Mouse (Mus musculus) lung, embryonic 15.5 days (tissue): Measurements from ENCODE around the gene Gm38100. TPM values are rescaled to one million over a fixed set of nuclear protein-coding genes. Genes with fewer than 3 reads are reported as not detected.

Experiments used
- ATAC-seq: fragments of 200-750 bp; cut with Nextera tagmentation; 2 replicates; pipeline ENCODE4 v1.8.0; 2017; ENCODE audit warnings: moderate number of reproducible peaks, borderline replicate concordance; ENCODE audit not compliant: low FRiP score, low TSS enrichment; ENCODE audit errors: extremely low read depth
- H3K27ac ChIP-seq: fragments of 300-500 bp; sonication (generic); 2 replicates; pipeline ENCODE4 v1.5.1; 2015; ENCODE audit warnings: moderate library complexity, mild to moderate bottlenecking, inconsistent platforms
- H3K27me3 ChIP-seq: fragments of 300-500 bp; sonication (generic); 2 replicates; pipeline ENCODE4 v1.6.1; 2015; ENCODE audit warnings: inconsistent platforms
- H3K36me3 ChIP-seq: fragments of 300-500 bp; sonication (generic); 2 replicates; pipeline ENCODE4 v1.6.1; 2015; ENCODE audit warnings: inconsistent platforms
- H3K4me1 ChIP-seq: fragments of 300-500 bp; sonication (generic); 2 replicates; pipeline ENCODE4 v1.6.1; 2015; ENCODE audit warnings: inconsistent platforms
- H3K4me2 ChIP-seq: fragments of 300-500 bp; sonication (generic); 2 replicates; pipeline ENCODE4 v1.6.1; 2015; ENCODE audit warnings: inconsistent platforms, mild to moderate bottlenecking, moderate library complexity
- H3K4me3 ChIP-seq: fragments of 300-500 bp; sonication (generic); 2 replicates; pipeline ENCODE4 v1.5.1; 2015; ENCODE audit warnings: mild to moderate bottlenecking, inconsistent platforms
- H3K9ac ChIP-seq: fragments of 300-500 bp; sonication (generic); 2 replicates; pipeline ENCODE4 v1.6.1; 2015; ENCODE audit warnings: inconsistent platforms
- H3K9me3 ChIP-seq: fragments of 300-500 bp; sonication (generic); 2 replicates; pipeline ENCODE4 v1.6.1; 2016; ENCODE audit warnings: inconsistent platforms
- WGBS: fragments of 180-500 bp; shearing (Covaris S2); methylation state at CpG from one replicate; pipeline ENCODE4 v1.1.7; 2015; 5-methylcytosine and 5-hydroxymethylcytosine counted together
- polyA plus RNA-seq: library from polyadenylated mRNA; unstranded; fragments of >200 nt; fragmentation: Nextera tagmentation; extraction: Ambion mirVana; gene quantifications from 2 replicates; pipeline ENCODE4 v1.2.1, GENCODE M21; 2015

Gene Gm38100
- 0.11 TPM in 1 of 2 replicates, not detected in the other for polyA plus RNA-seq

DNA sequence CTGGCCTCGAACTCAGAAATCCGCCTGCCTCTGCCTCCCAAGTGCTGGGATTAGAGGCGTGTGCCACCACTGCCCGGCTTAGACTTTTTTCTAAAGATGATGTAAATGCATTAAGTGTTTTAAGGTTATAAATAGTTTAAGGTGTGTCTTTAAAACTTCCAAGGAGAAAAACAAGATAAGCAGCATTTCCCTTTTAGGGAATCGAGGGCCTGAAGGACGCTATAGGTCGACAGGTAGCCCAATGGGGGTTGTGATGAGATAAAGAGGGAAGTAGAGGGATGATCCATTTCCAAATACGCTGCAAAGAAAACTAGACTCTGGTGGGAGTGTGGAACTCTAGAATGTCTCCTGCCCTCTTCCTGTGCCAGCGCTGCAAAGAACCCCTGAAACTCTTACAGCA is at the start of gene Gm38100:
TSS of gene Gm38100 (plus strand) at position 301 of the 400 bp plus-strand sequence.
- no peak for ATAC-seq

GRCm38 (mm10) chr1:175870716-175871115 is 49.4 kb upstream of the Gm38100 start:
- WGBS: 78% methylated on average over 3 of the region's 3 CpGs
- Histone ChIP-seq H3K27me3 (no peaks in the 10 kb centered on the region), H3K27ac (no peak overlapping the region), H3K36me3 (no peaks in the 10 kb centered on the region), H3K4me3 (no peak overlapping the region), H3K9ac (no peak overlapping the region), H3K4me2 (no peak overlapping the region), H3K4me1 (no peaks in the 10 kb centered on the region), H3K9me3 (no peaks in the 10 kb centered on the region)
- no peak for ATAC-seq

More for the DNA sequence above, at the start of gene Gm38100:
- WGBS: 84% methylated on average over 9 of the region's 9 CpGs
- H3K4me2 ChIP-seq: no peak within 1 kb of the TSS
- H3K36me3 ChIP-seq: no peaks in the 10 kb centered on the region
- no peaks in the 10 kb centered on the region for H3K4me1 ChIP-seq
- no peak within 1 kb of the TSS for H3K4me3 ChIP-seq
- H3K9me3 ChIP-seq: no peaks in the 10 kb centered on the region
- no peak within 1 kb of the TSS for H3K9ac ChIP-seq
- no peaks in the 10 kb centered on the region for H3K27me3 ChIP-seq
- H3K27ac ChIP-seq: no peak within 1 kb of the TSS

DNA sequence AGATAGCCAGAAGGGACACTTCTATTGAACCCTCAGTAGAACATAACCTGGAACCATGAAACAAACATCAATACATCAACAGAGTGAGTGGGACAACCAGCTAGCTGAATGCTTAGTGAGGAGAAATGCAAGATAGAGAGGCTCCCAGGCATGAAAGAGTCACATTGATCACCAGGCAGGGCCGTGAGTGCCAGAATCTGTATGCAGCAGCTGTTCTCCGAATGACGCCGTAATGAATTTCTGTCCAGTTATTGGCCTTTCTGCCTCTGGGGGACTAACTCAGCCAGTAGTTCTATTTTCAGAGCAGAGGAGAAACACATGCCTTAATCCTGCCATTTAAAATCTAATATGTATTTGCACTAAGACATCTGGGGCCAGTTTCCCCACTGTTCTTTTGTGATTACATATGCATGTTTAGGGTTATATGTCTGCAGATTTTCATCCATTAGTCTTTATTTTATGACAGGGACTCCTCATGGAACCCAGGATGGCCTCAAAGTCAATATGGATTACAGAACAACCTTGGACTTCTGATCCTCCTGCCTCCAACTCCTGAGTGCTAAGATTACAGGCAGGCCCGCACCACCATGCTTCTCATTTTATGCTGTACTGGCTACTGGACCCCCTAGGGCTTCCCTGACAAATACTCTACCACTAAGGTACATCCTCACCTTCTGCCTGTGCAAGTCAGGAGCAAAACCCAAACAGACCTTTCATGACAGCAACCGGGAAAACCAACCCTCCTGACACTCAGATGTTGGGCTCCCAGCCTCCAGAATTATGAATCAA is 47.9 kb upstream of the Gm38100 start:
- no peaks in the 10 kb centered on the region for H3K27me3 ChIP-seq
- H3K4me2 ChIP-seq: no peak overlapping the region
- no peaks in the 10 kb centered on the region for H3K9me3 ChIP-seq
- no peak for ATAC-seq
- no peak overlapping the region for H3K4me3 ChIP-seq
- H3K9ac ChIP-seq: no peak overlapping the region
- 67% methylated on average over 6 of the region's 6 CpGs for WGBS
- no peaks in the 10 kb centered on the region for H3K36me3 ChIP-seq
- H3K27ac ChIP-seq: no peak overlapping the region
- no peaks in the 10 kb centered on the region for H3K4me1 ChIP-seq

DNA sequence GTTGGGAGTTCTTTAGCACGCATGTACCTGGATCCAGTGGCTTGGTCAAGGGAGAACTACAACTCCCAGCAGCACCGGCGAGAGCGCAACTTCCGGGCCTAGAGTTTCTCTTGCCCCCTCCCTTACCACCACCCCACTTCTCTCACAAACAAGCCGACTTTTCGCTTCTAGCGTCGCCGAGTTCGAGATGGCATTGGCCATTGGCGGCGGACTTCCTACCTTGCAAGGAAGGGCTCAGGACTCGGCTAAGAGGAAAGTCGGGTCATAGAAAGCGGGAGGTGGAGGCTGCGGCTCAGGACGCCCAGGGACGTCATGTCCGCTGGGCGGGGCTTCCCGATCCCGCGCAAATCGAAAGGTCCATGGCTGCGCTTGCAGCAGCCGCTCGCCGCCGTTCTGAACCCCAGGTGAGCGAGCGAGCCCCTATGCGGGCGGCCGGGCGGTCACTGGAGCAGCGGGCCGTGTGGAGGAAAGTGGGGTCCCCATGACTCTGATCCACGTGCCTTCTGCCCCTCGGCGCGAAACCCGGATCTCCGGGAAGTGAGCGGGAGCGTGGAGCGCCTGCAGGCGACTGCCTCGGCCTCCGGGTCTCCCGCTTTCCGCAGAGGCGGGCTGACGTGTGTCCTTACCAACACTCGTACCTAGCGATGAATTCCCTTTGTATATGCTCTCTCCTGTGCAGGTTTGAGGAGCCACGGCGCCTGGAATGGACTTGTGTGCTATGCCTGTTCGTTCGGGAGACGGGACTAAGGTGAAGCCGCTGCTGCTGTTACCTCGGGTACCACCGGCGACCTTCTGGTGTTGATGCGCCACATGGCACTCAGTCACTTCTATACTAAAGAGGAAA is 39.5 kb upstream of the Gm38100 start, which contains the start of gene Exo1:
TSS of gene Exo1 (plus strand) at position 129 of the 844 bp plus-strand sequence.
- under 1% methylated on average over 66 of the region's 66 CpGs for WGBS
- Histone ChIP-seq H3K4me3 (peak within 1 kb of the TSS; percentile 92), H3K36me3 (peaks cover 25% of the 10 kb centered on the region), H3K4me1 (peaks cover 22% of the 10 kb centered on the region), H3K27me3 (no peaks in the 10 kb centered on the region), H3K9me3 (no peaks in the 10 kb centered on the region), H3K4me2 (peak within 1 kb of the TSS; percentile 62), H3K27ac (peak within 1 kb of the TSS; percentile 96), H3K9ac (peak within 1 kb of the TSS; percentile 79)
- peak; percentile 97 for ATAC-seq

- H3K36me3 ChIP-seq: peaks cover 45% of the 10 kb centered on the region
- H3K27ac ChIP-seq: no peak overlapping the region
- no peak overlapping the region for H3K4me2 ChIP-seq
- H3K9me3 ChIP-seq: no peaks in the 10 kb centered on the region
- peaks cover 22% of the 10 kb centered on the region for H3K4me1 ChIP-seq
- no peak overlapping the region for H3K9ac ChIP-seq
- WGBS: 52% methylated on average over 3 of the region's 3 CpGs
- ATAC-seq: no peak
- H3K27me3 ChIP-seq: no peaks in the 10 kb centered on the region
- H3K4me3 ChIP-seq: no peak overlapping the region
These were observed 36.7 kb upstream of the Gm38100 start for GRCm38 (mm10) chr1:175883398-175883797.

DNA sequence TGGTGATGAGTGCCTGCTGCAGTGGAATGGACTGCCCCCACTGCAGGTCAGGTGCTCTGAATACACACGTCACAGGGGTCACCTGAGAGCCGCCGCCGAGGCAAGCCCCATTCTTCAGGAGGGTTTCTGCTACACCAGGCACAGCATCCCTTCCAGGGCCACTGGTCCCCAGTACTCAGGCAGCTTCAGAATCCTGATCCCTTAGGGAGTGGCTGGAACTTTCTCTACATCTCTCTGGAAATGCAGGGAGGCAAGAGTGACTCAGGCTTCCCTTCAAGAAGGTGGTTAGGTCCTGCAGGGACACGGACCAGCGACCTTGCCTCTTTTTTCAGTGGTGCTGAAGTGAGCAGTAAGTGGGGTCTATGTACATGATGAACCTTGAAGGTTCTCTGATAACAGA is 26.9 kb upstream of the Gm38100 start:
- H3K27me3 ChIP-seq: no peaks in the 10 kb centered on the region
- H3K4me3 ChIP-seq: no peak overlapping the region
- H3K4me2 ChIP-seq: no peak overlapping the region
- 78% methylated on average over 6 of the region's 6 CpGs for WGBS
- H3K36me3 ChIP-seq: peaks cover 52% of the 10 kb centered on the region
- no peak overlapping the region for H3K9ac ChIP-seq
- H3K27ac ChIP-seq: no peak overlapping the region
- ATAC-seq: no peak
- H3K9me3 ChIP-seq: no peaks in the 10 kb centered on the region
- H3K4me1 ChIP-seq: no peaks in the 10 kb centered on the region

- 70% methylated on average over 12 of the region's 12 CpGs for WGBS
- ATAC-seq: peak; percentile 39; the same call in 1 of the 2 replicates
These were observed 26.4 kb upstream of the Gm38100 start for GRCm38 (mm10) chr1:175893726-175894125.

GRCm38 (mm10) chr1:175911207-175911606 is 8.9 kb upstream of the Gm38100 start:
- no peak overlapping the region for H3K4me3 ChIP-seq
- H3K27me3 ChIP-seq: no peaks in the 10 kb centered on the region
- no peak overlapping the region for H3K4me2 ChIP-seq
- ATAC-seq: no peak
- no peaks in the 10 kb centered on the region for H3K4me1 ChIP-seq
- no peak overlapping the region for H3K9ac ChIP-seq
- no peaks in the 10 kb centered on the region for H3K9me3 ChIP-seq
- H3K36me3 ChIP-seq: peaks cover 25% of the 10 kb centered on the region
- no peak overlapping the region for H3K27ac ChIP-seq
- WGBS: 82% methylated on average over 2 of the region's 2 CpGs

More at GRCm38 (mm10) chr1:175893726-175894125, 26.4 kb upstream of the Gm38100 start:
- Histone ChIP-seq H3K9ac (no peak overlapping the region), H3K4me1 (no peaks in the 10 kb centered on the region), H3K9me3 (no peaks in the 10 kb centered on the region), H3K27me3 (no peaks in the 10 kb centered on the region), H3K36me3 (peaks cover 51% of the 10 kb centered on the region), H3K27ac (no peak overlapping the region), H3K4me2 (no peak overlapping the region), H3K4me3 (no peak overlapping the region)

DNA sequence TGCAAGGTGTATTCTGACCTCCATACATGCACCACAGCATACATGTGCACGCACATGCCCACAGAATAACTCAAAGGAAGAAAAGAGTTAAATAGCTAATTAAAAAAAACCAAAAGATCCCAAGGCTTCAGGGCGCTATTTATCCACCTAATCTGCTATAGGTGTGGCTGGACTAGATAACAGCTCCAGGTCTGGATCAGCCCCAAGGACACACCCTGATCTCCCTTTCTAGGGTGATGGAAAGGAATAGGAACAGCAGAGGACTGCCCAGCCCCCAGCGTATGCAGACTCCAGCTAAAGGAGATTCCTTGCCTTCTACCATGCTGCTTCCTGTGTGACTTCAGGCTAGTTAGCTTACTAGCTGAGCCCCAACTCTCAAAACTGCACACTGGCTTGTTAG is 8.1 kb upstream of the Gm38100 start:
- H3K4me3 ChIP-seq: no peak overlapping the region
- H3K27ac ChIP-seq: no peak overlapping the region
- peaks cover 20% of the 10 kb centered on the region for H3K36me3 ChIP-seq
- ATAC-seq: no peak
- H3K27me3 ChIP-seq: no peaks in the 10 kb centered on the region
- H3K4me2 ChIP-seq: no peak overlapping the region
- 85% methylated on average over 3 of the region's 3 CpGs for WGBS
- no peaks in the 10 kb centered on the region for H3K9me3 ChIP-seq
- no peak overlapping the region for H3K9ac ChIP-seq
- H3K4me1 ChIP-seq: no peaks in the 10 kb centered on the region

DNA sequence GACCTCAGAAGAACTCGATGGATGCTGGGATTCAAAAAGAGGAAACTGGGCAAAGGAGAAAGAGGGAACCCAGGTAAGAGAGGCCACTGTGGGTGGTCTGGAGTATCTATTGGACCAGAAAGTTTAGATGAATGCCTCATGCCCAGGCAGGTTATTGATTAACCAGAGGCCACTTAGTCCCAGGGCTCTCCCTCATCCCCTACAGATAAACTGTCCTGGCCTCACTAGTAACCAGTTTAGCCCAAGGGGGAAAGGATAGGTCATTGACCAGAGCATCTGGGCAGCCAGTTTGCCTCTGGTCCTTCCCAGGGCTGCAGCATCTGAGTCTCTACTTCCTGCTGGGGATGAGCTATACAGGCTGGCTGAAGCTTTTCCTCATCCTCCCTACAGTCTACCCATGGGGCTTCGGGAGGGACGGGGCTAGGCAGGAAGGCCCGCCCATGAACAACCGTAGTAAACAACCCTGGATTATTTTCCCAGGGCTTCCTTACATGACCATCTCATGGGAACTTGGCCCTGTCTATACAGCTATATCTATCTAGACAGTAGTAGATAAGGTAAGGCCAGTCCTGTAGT is 6.3 kb upstream of the Gm38100 start:
- no peak overlapping the region for H3K4me3 ChIP-seq
- H3K9ac ChIP-seq: no peak overlapping the region
- H3K4me2 ChIP-seq: no peak overlapping the region
- no peak overlapping the region for H3K27ac ChIP-seq
- no peaks in the 10 kb centered on the region for H3K9me3 ChIP-seq
- peaks cover 9% of the 10 kb centered on the region for H3K36me3 ChIP-seq
- no peaks in the 10 kb centered on the region for H3K27me3 ChIP-seq
- WGBS: 63% methylated on average over 5 of the region's 5 CpGs
- ATAC-seq: no peak
- no peaks in the 10 kb centered on the region for H3K4me1 ChIP-seq

DNA sequence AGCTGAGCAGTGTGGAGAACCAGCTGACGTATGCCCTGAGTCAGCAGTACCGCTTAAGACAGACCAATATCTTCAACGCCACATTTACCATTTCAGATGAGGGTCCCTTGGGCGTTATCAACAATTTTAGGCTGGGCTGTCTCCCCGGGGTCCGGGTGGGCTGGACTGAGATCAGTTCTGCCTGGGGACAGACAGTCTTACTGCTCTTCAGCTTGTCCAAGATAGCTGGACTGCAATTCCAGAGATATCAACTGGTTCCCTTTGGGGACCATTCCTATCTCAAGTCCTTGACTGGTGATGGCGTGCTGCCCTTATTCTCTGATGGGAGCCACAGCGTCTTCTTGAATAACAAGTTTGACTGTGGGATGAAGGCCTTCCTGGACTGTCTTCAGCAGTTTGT is 962 bp downstream of the Gm38100 start:
- no peaks in the 10 kb centered on the region for H3K9me3 ChIP-seq
- 82% methylated on average over 8 of the region's 8 CpGs for WGBS

More for the DNA sequence above, 962 bp downstream of the Gm38100 start:
- no peaks in the 10 kb centered on the region for H3K27me3 ChIP-seq
- no peak overlapping the region for H3K4me3 ChIP-seq
- no peaks in the 10 kb centered on the region for H3K36me3 ChIP-seq
- H3K4me1 ChIP-seq: no peaks in the 10 kb centered on the region
- H3K9ac ChIP-seq: no peak overlapping the region
- ATAC-seq: no peak
- H3K4me2 ChIP-seq: no peak overlapping the region
- H3K27ac ChIP-seq: no peak overlapping the region
